Mouse (Mus musculus): ENCODE measurements around the gene Cir1. TPM values are rescaled to one million over a fixed set of nuclear protein-coding genes. Genes with fewer than 3 reads are reported as not detected.
A peak's percentile ranks its signal among the peaks of the same experiment; 100 is the strongest.

Gene Cir1
- polyA plus RNA-seq, 1 experiment from 2014 or later: 28.6 TPM

DNA sequence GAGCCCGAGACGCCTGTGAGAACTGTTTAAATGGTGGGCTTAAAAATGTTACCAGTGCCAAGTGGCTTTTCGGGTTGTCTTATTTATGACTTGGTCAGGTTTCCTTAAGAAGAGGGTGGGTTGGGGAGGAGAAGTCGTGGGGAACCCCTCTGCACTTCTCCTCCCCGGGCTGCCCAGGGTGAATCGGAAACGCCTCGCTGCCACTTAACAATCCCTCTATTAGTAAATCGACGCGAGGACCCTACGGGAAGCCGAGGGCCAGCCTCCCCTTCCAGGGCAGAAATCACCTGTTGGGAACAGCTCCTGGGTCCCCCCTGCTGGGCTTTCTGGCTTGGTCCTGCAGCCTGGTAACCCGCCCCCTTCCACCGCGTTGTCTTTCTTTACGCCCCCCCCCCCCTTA lies 42.8 kb downstream of the Cir1 start:
- no peak overlapping the region for H3K4me3 ChIP-seq
- under 1% methylated on average over 17 of the region's 17 CpGs for WGBS

DNA sequence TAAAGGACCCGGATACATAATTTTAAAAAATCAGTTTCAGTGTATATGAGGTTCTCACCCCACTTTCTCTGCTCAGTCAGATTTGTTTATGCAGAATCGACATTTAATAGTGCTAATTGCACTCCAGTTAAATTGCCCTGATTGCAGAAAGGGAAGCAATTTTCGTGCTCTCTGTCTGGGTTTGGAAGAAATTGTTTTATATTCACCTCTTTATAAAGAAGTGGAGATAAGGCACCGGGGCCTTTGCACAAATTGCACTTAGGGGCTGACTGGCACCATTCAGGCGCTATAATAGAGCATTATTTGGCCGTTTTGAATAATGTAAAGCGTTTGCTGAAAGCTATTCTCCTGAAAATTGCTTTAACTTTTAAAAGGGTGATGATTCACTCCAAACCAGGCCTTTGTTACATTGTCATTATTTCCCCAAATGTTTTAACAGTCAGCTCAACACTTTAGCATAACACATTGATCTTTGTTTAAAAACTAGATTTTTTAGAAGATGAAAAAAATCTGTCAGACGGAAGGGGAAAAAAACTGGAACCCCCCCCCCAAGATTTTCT lies 43.6 kb downstream of the Cir1 start:
- 7% methylated on average over 8 of the region's 8 CpGs for WGBS
- no peak overlapping the region for H3K9ac ChIP-seq
- no peaks in the 10 kb centered on the region for H3K36me3 ChIP-seq
- ATAC-seq (ENCODE audit: low FRiP score, low read depth): no peak
- H3K4me2 ChIP-seq (replicated peaks): no peak overlapping the region
- no peaks in the 10 kb centered on the region for H3K9me3 ChIP-seq
- H3K4me1 ChIP-seq: peaks cover 50% of the 10 kb centered on the region
- no peak overlapping the region for H3K27ac ChIP-seq
- H3K4me3 ChIP-seq: no peak overlapping the region
- peaks cover 92% of the 10 kb centered on the region for H3K27me3 ChIP-seq

More for the DNA sequence above, 42.8 kb downstream of the Cir1 start:
- no peaks in the 10 kb centered on the region for H3K36me3 ChIP-seq
- no peak for ATAC-seq (ENCODE audit: low FRiP score, low read depth)
- peak overlapping the region; percentile 36; the same call in 1 of the 2 replicates for H3K4me2 ChIP-seq (replicated peaks)
- H3K27me3 ChIP-seq: peaks cover 93% of the 10 kb centered on the region
- H3K9ac ChIP-seq: no peak overlapping the region
- peaks cover 50% of the 10 kb centered on the region for H3K4me1 ChIP-seq
- H3K9me3 ChIP-seq: no peaks in the 10 kb centered on the region
- H3K27ac ChIP-seq: no peak overlapping the region

DNA sequence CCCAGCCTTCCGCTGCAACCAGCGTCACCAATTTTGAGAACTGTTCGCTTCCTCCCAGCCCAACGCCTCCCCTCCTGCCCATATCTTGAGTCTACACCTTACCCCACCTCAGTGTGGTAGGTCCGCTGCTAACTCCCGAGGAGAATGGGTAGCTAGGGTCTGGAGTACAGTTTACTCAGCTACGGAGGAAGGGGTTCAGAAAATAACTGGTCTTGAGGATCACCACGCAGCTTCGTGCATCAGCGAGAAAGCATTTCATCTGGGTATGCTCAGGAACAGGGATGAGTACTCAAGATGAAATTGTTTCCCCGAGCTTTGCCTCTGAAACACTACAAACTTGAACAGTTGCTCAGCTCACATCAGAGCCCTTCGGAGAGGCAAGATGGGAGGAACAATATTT lies 44.2 kb downstream of the Cir1 start:
- Histone ChIP-seq H3K27me3 (peaks cover 86% of the 10 kb centered on the region), H3K4me2 (replicated peaks) (0 out of 2 replicates have a peak overlapping the region, but pooled peaks have one; percentile 23), H3K4me3 (no peak overlapping the region), H3K9ac (no peak overlapping the region), H3K27ac (no peak overlapping the region), H3K9me3 (no peaks in the 10 kb centered on the region), H3K4me1 (peaks cover 50% of the 10 kb centered on the region), H3K36me3 (no peaks in the 10 kb centered on the region)
- 3% methylated on average over 11 of the region's 12 CpGs for WGBS
- ATAC-seq (ENCODE audit: low FRiP score, low read depth): no peak

DNA sequence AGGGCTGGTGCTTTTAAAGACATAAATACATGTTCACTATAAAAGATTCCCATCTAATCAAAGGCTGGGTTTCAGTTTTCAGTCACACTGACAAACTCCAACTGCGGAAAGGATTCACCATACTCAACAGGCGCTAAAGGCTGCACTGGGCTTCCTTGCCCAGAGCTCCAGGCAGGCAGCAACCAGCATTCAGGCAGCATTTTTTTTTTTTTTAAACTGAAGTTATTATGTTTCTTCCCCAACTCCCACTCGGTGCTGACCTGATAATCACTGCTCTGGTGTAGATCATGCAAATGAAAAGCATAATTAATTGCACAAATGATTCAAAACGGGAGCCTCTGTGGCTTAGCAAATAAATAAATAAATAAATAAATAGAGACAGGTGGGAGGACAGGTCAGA lies 44.7 kb downstream of the Cir1 start:
- Histone ChIP-seq H3K4me2 (replicated peaks) (no peak overlapping the region), H3K4me1 (peaks cover 50% of the 10 kb centered on the region), H3K27ac (no peak overlapping the region), H3K9me3 (no peaks in the 10 kb centered on the region), H3K9ac (no peak overlapping the region), H3K27me3 (peaks cover 84% of the 10 kb centered on the region), H3K4me3 (no peak overlapping the region), H3K36me3 (no peaks in the 10 kb centered on the region)
- 4% methylated on average over 4 of the region's 4 CpGs for WGBS
- no peak for ATAC-seq (ENCODE audit: low FRiP score, low read depth)

DNA sequence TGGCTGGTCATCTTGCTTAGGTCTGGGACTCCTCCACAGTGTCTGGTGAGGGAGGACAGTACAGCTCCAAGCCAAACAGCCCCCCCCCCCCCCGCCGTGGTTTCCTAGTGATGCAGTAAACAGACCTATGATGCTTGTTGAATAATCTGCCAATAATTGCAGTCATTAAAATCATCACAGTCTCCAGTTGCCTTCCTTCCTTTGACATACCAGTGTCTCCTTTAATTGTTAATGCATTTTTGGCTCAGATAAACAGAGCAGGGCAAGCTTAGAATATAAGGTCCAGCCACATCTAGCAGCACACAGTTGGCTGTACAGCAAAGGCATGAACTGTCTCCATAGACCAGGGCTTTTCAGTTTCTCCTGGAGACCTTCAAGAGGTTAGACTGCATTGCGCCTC lies 45.3 kb downstream of the Cir1 start:
- H3K9ac ChIP-seq: no peak overlapping the region
- no peak overlapping the region for H3K4me2 ChIP-seq (replicated peaks)
- no peak overlapping the region for H3K27ac ChIP-seq
- ATAC-seq (ENCODE audit: low FRiP score, low read depth): no peak
- H3K27me3 ChIP-seq: peaks cover 84% of the 10 kb centered on the region
- H3K36me3 ChIP-seq: no peaks in the 10 kb centered on the region
- H3K4me3 ChIP-seq: no peak overlapping the region
- 20% methylated on average over 3 of the region's 3 CpGs for WGBS
- H3K4me1 ChIP-seq: peaks cover 48% of the 10 kb centered on the region
- no peaks in the 10 kb centered on the region for H3K9me3 ChIP-seq

DNA sequence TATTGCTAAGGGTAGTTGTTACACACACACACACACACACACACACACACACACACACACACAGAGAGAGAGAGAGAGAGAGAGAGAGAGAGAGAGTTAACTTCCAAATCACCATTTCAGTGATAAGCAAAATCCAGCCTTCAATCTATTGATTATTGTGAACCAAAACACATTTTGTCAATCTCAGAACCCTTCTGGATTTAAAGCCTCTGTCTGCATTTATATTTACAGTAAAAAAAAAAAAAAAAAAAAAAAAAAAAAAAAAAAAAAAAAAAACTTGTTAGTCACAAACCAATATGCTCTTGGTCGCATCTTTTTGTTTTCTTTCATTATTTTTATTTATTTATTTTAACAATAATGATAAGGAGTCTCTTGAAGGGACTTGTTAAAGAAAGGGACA lies 45.9 kb downstream of the Cir1 start:
- Histone ChIP-seq H3K4me1 (peaks cover 42% of the 10 kb centered on the region), H3K4me3 (no peak overlapping the region), H3K27ac (no peak overlapping the region), H3K4me2 (replicated peaks) (no peak overlapping the region), H3K9ac (no peak overlapping the region), H3K9me3 (no peaks in the 10 kb centered on the region), H3K36me3 (no peaks in the 10 kb centered on the region), H3K27me3 (peaks cover 83% of the 10 kb centered on the region)
- ATAC-seq (ENCODE audit: low FRiP score, low read depth): no peak
- 42% methylated on average over 1 of the region's 1 CpGs for WGBS

DNA sequence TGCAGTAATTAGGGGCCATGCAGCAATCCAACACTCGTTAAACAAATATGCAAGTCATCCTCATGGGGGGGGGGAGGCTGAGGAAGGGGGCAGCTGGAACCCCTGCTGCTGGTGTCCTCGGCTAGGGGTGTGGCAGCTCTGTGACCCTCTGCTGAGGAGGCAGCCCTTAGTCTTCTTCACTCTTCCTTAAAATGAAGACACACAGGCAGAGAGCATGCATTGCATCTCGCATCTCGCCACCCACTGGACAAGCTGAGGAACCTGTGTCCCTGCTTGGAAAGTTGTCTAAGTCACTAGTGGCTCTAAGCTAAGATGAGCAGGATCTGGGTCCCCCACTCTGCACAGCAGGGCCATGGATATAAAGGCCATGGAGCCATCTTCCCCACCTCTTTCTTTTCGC lies 46.5 kb downstream of the Cir1 start:
- 5% methylated on average over 5 of the region's 5 CpGs for WGBS
- peaks cover 77% of the 10 kb centered on the region for H3K27me3 ChIP-seq
- no peak for ATAC-seq (ENCODE audit: low FRiP score, low read depth)
- no peak overlapping the region for H3K27ac ChIP-seq
- H3K4me1 ChIP-seq: peaks cover 36% of the 10 kb centered on the region
- H3K4me2 ChIP-seq (replicated peaks): no peak overlapping the region
- no peaks in the 10 kb centered on the region for H3K36me3 ChIP-seq
- H3K4me3 ChIP-seq: no peak overlapping the region
- peaks cover 2% of the 10 kb centered on the region; the same call in 1 of the 2 replicates for H3K9me3 ChIP-seq
- H3K9ac ChIP-seq: no peak overlapping the region

DNA sequence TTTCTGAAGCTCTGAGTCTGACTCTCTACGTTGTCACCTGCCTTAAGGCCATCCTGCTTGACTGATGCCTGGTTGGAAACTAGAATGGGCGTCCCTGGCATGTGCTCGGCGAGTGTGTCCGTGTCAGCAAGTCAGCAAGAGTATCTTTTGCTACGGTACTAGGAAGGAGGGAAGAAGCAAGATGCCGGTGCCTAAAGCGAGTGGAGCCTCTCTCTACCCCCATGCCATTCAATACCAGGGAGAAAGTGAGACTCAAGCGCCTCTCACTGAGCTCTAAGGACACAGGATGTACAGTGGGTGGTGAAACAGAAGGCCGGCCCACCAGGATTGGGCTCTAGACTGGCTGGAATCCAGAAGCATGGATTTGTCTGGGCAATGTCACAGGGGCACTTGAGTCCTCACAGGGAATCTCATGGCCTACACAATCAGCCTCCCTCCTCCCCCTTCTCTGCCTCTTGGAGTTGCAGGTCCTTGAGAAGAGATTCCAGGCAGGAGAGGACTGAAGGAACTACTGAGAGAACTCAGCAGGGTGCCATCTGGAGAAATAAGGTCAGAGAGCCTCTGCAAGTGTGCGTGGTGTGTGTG lies 47.8 kb downstream of the Cir1 start:
- ATAC-seq (ENCODE audit: low FRiP score, low read depth): no peak
- peak overlapping the region; percentile 60; the same call in 1 of the 2 replicates for H3K9ac ChIP-seq
- no peak overlapping the region for H3K27ac ChIP-seq

DNA sequence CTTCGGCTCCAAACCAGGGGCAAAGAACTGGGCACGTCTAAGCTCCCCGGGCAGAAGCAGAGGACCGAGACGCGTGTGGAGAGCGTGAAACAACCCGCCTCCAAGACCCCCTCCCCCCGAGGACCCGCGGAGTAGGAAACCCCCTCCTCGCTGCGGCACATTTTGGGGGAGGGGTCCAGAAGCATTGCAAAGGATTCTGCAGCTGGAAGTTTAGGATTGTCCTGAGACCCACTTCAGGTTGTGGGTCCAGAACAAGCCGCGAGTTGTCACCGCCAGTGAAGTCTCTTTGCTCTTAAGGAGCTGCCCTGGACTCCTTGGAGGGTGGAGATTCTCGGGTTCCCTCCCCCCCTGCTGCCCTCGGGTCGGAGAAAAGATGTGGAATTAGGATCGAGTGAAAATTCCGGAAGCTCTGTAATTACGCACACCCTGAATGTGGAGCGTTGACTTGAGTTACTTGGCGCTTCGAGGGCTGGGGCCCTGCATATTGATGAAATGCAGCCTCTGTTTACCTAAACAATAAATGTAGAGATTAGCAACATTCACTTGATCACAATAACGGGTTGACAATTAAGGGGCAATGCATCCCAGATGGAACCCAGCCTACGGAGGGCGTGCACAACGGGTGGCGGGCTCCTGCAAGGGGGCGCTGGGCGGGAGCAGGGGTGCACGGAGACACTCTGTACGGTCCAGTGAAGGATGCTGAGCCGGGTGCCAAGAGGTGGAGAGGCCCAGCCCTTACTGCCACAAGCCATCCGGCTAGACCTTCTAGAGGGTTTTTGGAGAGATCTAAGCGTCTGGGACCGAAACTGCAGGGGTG lies 48.5 kb downstream of the Cir1 start:
- peaks cover 59% of the 10 kb centered on the region for H3K27me3 ChIP-seq
- peak overlapping the region; percentile 60 for H3K9ac ChIP-seq
- no peaks in the 10 kb centered on the region for H3K36me3 ChIP-seq
- peak overlapping the region; percentile 90 for H3K4me2 ChIP-seq (replicated peaks)
- WGBS: 2% methylated on average over 38 of the region's 38 CpGs
- H3K27ac ChIP-seq: no peak overlapping the region
- peaks cover 4% of the 10 kb centered on the region; the same call in 1 of the 2 replicates for H3K9me3 ChIP-seq
- peak overlapping the region; percentile 54 for H3K4me3 ChIP-seq
- peaks cover 27% of the 10 kb centered on the region for H3K4me1 ChIP-seq
- ATAC-seq (ENCODE audit: low FRiP score, low read depth): peak; percentile 57; the same call in 1 of the 2 replicates

More for the DNA sequence above, 47.8 kb downstream of the Cir1 start:
- no peaks in the 10 kb centered on the region for H3K36me3 ChIP-seq
- peak overlapping the region; percentile 54 for H3K4me3 ChIP-seq
- peaks cover 27% of the 10 kb centered on the region for H3K4me1 ChIP-seq
- peaks cover 64% of the 10 kb centered on the region for H3K27me3 ChIP-seq
- 6% methylated on average over 11 of the region's 11 CpGs for WGBS
- H3K4me2 ChIP-seq (replicated peaks): peak overlapping the region; percentile 90
- H3K9me3 ChIP-seq: peaks cover 4% of the 10 kb centered on the region; the same call in 1 of the 2 replicates

DNA sequence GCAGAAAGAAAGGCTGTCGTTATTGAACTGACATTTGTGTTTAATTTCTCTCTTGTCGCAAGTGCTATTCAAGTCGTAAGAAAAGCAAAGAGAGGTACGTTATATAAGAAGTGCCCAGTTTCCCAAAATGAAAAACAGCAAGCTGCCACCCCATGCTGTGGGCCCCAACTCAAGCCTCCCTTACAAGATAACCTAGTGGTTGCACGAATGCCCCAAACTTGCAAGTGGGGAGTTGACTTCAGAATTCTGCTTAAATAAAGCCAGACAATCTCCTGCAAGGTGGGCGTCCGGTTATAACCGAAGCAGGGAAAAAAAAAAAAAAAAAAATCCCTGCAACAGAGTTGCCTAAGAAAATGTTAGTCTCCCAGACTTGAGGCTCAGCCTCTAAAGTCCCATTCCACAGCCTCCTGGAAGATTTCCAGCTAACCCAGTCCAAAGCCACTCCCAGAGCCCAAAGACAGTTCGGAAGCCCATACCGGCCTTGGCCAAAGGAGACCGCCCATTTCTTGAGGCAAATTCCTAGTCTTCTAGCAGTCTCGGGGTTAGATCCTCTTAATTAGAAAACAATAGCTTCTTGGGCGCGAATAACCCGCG lies 49.2 kb downstream of the Cir1 start:
- peak overlapping the region; percentile 90 for H3K4me2 ChIP-seq (replicated peaks)
- H3K27me3 ChIP-seq: peaks cover 52% of the 10 kb centered on the region
- H3K27ac ChIP-seq: no peak overlapping the region
- no peaks in the 10 kb centered on the region for H3K36me3 ChIP-seq
- H3K4me1 ChIP-seq: peaks cover 26% of the 10 kb centered on the region
- WGBS: 3% methylated on average over 16 of the region's 16 CpGs
- ATAC-seq (ENCODE audit: low FRiP score, low read depth): no peak
- peak overlapping the region; percentile 54 for H3K4me3 ChIP-seq
- peaks cover 4% of the 10 kb centered on the region; the same call in 1 of the 2 replicates for H3K9me3 ChIP-seq
- H3K9ac ChIP-seq: peak overlapping the region; percentile 60

DNA sequence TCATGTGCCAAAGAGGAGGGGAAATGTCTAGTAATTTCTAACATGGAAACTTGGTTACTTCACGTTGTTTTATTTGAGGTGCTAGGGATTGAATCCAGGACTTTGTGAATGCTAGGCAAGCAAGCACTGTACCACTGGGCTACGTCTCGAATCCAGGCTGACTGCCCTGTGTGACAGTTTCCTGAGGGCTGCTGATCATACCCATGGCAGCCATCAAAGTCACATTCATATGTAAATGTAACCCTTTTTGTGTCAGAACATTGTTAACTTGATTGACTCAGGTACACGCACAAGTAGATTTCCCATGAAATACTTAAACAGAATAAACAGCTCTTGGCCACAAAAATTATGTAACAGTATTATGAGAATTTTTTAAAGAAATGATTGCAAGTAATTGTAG lies 63.8 kb downstream of the Cir1 start:
- H3K36me3 ChIP-seq: no peaks in the 10 kb centered on the region
- no peak for ATAC-seq (ENCODE audit: low FRiP score, low read depth)
- H3K4me1 ChIP-seq: peaks cover 5% of the 10 kb centered on the region
- no peaks in the 10 kb centered on the region for H3K27me3 ChIP-seq
- no peak overlapping the region for H3K4me3 ChIP-seq
- H3K4me2 ChIP-seq (replicated peaks): no peak overlapping the region
- no peak overlapping the region for H3K9ac ChIP-seq
- WGBS: 52% methylated on average over 4 of the region's 4 CpGs
- no peak overlapping the region for H3K27ac ChIP-seq
- H3K9me3 ChIP-seq: peaks cover 7% of the 10 kb centered on the region; the same call in 1 of the 2 replicates

DNA sequence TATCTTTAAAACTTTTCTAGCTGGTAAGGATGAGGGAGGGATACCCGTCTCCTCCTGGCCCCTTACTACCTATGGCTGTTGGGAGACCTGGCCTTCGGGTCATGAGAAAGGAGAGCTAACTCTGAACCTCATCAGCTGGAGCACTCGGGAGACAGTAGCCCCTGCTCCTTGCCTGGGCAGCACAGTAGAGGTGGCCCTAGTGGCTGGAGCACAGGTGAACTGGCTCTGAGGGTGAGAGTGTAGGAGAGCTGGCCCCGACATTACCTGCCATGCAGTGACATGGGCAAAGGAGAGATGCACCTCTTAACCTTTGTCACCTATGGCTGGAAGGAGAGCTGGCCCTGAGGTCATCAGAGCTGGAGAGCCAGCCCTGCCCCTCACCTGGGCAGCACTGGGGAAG lies 71.2 kb downstream of the Cir1 start:
- WGBS: 78% methylated on average over 4 of the region's 4 CpGs
- no peak for ATAC-seq (ENCODE audit: low FRiP score, low read depth)

More for the DNA sequence above, 71.2 kb downstream of the Cir1 start:
- no peak overlapping the region for H3K4me3 ChIP-seq
- peaks cover 10% of the 10 kb centered on the region for H3K4me1 ChIP-seq
- no peak overlapping the region for H3K9ac ChIP-seq
- no peak overlapping the region for H3K27ac ChIP-seq
- H3K27me3 ChIP-seq: no peaks in the 10 kb centered on the region
- no peaks in the 10 kb centered on the region for H3K36me3 ChIP-seq
- no peak overlapping the region for H3K4me2 ChIP-seq (replicated peaks)
- H3K9me3 ChIP-seq: no peaks in the 10 kb centered on the region

Data from limb, embryonic 13.5 days (tissue).